Mouse (Mus musculus): ENCODE results near the gene Pitpnc1. TPM values are rescaled to one million over a fixed set of nuclear protein-coding genes. Genes with fewer than 3 reads are reported as not detected.

The Pitpnc1 gene
- polyA plus RNA-seq, 1 experiment from 2014 or later, result 48.0 TPM

DNA sequence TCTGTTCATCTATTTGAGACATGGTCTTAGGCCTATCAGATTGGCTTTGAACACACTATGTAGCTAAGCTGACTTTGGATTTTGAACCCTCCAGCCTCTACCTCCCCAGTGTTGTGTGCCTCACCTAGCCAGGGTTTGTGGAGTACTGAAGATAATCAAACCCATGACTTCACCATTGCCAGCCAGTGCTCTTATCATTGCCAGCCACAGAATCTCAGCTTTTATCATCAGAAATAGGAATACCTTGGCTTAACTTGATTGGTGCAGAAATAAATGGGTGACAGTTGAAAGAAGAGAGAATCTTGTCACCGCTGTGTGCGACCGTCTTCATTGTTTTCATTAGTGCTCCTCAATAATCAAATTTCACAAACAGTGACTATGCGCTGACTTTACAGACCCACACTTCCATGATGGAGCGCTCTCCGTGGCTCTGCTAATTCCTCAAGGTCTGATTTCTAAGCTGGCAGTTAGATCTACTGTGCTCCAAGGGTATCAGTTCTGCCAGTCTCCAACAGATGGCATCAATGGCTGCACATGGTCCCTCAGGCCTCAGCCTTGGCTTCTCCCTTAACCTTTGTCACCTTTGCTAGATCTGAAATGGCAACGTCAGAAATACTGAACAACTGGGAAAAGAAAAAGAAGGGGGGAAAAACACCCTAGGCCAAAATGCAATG is 77.2 kb downstream of the Pitpnc1 start:
- WGBS, result 91% methylated on average over 7 of the region's 7 CpGs
- H3K36me3 ChIP-seq (ENCODE audit: control insufficient read depth, insufficient read depth, low read length), result no peaks in the 10 kb centered on the region
- H3K27ac ChIP-seq (ENCODE audit: low read length), result no peak overlapping the region
- no peaks in the 10 kb centered on the region for H3K27me3 ChIP-seq (ENCODE audit: control insufficient read depth, insufficient read depth, low read depth, low read length)
- no peak overlapping the region for H3K4me2 ChIP-seq (ENCODE audit: low read length)
- H3K9me3 ChIP-seq (replicated peaks; ENCODE audit: control insufficient read depth, low read length, poor library complexity, severe bottlenecking), result no peaks in the 10 kb centered on the region
- no peak for ATAC-seq
- H3K4me3 ChIP-seq (ENCODE audit: low read depth, low read length), result no peak overlapping the region
- H3K9ac ChIP-seq (ENCODE audit: low read depth, low read length), result no peak overlapping the region
- H3K4me1 ChIP-seq (ENCODE audit: control insufficient read depth, insufficient read depth, low read length), result peaks cover 13% of the 10 kb centered on the region

DNA sequence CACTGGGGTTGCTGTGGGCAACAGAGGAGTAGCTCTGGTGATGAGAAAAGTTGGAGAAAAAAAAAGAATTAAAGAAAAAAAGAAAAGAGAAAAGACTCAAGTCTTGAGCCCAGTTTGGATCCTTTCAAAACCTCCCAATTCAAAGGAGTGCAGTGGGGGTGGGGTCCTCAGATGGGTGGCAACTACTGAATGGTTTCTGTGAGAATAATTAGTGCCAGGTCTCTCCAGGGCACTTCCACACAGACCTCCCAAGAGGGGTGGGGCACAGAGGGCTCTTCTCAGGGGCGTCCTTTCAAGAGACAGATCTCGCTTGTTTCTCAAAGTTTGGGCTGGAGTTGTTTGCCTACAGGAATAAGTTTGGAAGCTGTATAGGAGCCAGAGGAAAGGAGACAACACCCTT is 80.0 kb downstream of the Pitpnc1 start:
- H3K4me1 ChIP-seq (ENCODE audit: control insufficient read depth, insufficient read depth, low read length), result peaks cover 13% of the 10 kb centered on the region
- H3K9ac ChIP-seq (ENCODE audit: low read depth, low read length), result no peak overlapping the region
- H3K36me3 ChIP-seq (ENCODE audit: control insufficient read depth, insufficient read depth, low read length), result no peaks in the 10 kb centered on the region
- peak overlapping the region; percentile 69; the same call in 1 of the 2 replicates for H3K27ac ChIP-seq (ENCODE audit: low read length)
- WGBS, result 30% methylated on average over 2 of the region's 2 CpGs
- no peaks in the 10 kb centered on the region for H3K27me3 ChIP-seq (ENCODE audit: control insufficient read depth, insufficient read depth, low read depth, low read length)
- ATAC-seq, result 0 out of 2 replicates have a peak, but pooled peaks have one; percentile 43
- H3K9me3 ChIP-seq (replicated peaks; ENCODE audit: control insufficient read depth, low read length, poor library complexity, severe bottlenecking), result no peaks in the 10 kb centered on the region
- no peak overlapping the region for H3K4me3 ChIP-seq (ENCODE audit: low read depth, low read length)
- no peak overlapping the region for H3K4me2 ChIP-seq (ENCODE audit: low read length)

DNA sequence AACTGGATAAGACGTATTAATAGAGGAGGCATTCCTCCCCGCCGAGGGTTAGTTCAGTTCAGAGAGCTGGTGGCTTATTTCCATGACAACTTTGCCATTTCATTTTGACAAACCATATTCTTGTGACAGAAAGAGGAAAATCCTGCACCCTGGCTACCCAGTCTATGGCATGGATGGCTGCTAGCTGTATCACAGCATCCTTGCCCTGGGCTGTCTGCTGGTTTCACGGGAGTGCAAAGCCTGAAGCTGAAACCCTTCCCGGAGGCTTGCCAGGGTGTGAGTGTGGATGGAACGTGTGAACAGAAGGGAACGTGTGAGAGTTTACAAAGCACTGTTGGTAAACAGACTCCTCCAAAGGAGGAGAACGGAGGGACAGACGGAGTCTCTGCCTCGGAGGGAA is 80.5 kb downstream of the Pitpnc1 start:
- peak; percentile 41; the same call in 1 of the 2 replicates for ATAC-seq
- Histone ChIP-seq H3K27me3 (ENCODE audit: control insufficient read depth, insufficient read depth, low read depth, low read length) (no peaks in the 10 kb centered on the region), H3K9ac (ENCODE audit: low read depth, low read length) (0 out of 2 replicates have a peak overlapping the region, but pooled peaks have one; percentile 18), H3K36me3 (ENCODE audit: control insufficient read depth, insufficient read depth, low read length) (no peaks in the 10 kb centered on the region), H3K4me3 (ENCODE audit: low read depth, low read length) (no peak overlapping the region), H3K27ac (ENCODE audit: low read length) (peak overlapping the region; percentile 69), H3K4me1 (ENCODE audit: control insufficient read depth, insufficient read depth, low read length) (peaks cover 13% of the 10 kb centered on the region), H3K9me3 (replicated peaks; ENCODE audit: control insufficient read depth, low read length, poor library complexity, severe bottlenecking) (no peaks in the 10 kb centered on the region), H3K4me2 (ENCODE audit: low read length) (0 out of 2 replicates have a peak overlapping the region, but pooled peaks have one; percentile 20)
- WGBS, result 38% methylated on average over 10 of the region's 10 CpGs

DNA sequence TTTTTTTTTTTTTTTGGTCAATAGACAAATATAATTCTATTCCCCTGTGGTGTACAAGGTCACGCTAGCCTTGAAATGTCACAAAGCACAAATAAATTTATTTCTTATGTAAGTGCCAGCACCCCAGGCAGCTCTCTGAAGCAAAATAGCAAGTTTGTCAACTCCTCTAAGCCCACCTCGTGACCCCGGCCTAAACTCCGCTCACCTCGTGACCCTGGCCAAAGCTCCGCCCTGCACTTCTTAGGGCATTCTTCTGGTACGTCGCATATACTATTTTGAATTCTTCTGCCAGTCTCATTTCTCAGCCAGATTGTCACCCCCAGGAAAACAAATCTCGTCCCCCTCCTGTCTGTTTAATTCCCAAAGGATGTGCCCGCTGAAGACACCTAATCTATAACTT is 84.0 kb downstream of the Pitpnc1 start:
- WGBS, result 93% methylated on average over 10 of the region's 10 CpGs
- no peak overlapping the region for H3K4me3 ChIP-seq (ENCODE audit: low read depth, low read length)
- H3K36me3 ChIP-seq (ENCODE audit: control insufficient read depth, insufficient read depth, low read length), result no peaks in the 10 kb centered on the region
- H3K27ac ChIP-seq (ENCODE audit: low read length), result no peak overlapping the region
- H3K9me3 ChIP-seq (replicated peaks; ENCODE audit: control insufficient read depth, low read length, poor library complexity, severe bottlenecking), result no peaks in the 10 kb centered on the region
- H3K9ac ChIP-seq (ENCODE audit: low read depth, low read length), result no peak overlapping the region
- H3K4me1 ChIP-seq (ENCODE audit: control insufficient read depth, insufficient read depth, low read length), result peaks cover 19% of the 10 kb centered on the region
- no peak overlapping the region for H3K4me2 ChIP-seq (ENCODE audit: low read length)
- no peaks in the 10 kb centered on the region for H3K27me3 ChIP-seq (ENCODE audit: control insufficient read depth, insufficient read depth, low read depth, low read length)
- ATAC-seq, result no peak

DNA sequence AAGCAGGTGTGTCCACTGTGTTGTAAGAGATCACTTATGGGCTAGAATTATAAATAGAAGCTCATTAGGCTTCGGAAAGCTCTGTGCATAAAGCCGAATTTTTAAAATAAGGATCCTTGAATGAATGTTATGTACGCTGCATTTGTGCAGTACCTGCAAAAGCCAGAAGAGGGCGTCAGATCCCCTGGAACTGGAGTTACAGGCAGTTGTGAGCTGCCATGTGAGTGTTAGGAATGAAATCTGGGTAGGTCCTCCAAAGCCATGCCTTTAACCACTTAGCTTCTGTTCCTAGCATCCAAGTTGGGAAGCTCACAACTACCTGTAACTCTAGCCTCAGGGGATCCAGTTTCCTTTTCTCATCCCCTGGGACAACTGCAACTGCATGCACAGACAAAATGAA is 85.2 kb downstream of the Pitpnc1 start:
- H3K4me1 ChIP-seq (ENCODE audit: control insufficient read depth, insufficient read depth, low read length), result peaks cover 15% of the 10 kb centered on the region
- H3K27me3 ChIP-seq (ENCODE audit: control insufficient read depth, insufficient read depth, low read depth, low read length), result no peaks in the 10 kb centered on the region
- no peak overlapping the region for H3K27ac ChIP-seq (ENCODE audit: low read length)
- 71% methylated on average over 4 of the region's 4 CpGs for WGBS
- no peak overlapping the region for H3K4me3 ChIP-seq (ENCODE audit: low read depth, low read length)
- no peaks in the 10 kb centered on the region for H3K9me3 ChIP-seq (replicated peaks; ENCODE audit: control insufficient read depth, low read length, poor library complexity, severe bottlenecking)
- ATAC-seq, result no peak
- H3K4me2 ChIP-seq (ENCODE audit: low read length), result no peak overlapping the region
- no peak overlapping the region for H3K9ac ChIP-seq (ENCODE audit: low read depth, low read length)
- no peaks in the 10 kb centered on the region for H3K36me3 ChIP-seq (ENCODE audit: control insufficient read depth, insufficient read depth, low read length)

DNA sequence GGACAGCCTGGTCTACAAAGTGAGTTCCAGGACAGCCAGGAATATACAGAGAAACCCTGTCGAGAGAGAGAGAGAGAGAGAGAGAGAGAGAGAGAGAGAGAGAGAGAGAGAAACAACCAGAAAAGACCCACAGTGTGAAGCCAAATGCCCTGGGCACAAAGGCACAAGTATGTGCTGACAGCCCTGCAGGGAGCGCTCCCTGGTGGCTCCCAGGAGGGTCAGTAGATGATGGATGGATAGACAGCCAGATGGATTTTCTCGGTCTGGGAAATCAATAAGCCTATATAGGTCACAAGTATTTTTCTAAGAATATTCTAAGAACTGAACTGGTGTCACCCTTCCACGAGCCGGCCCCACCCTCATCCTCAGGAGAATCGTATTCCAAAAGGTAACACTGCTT is 86.5 kb downstream of the Pitpnc1 start:
- H3K27ac ChIP-seq (ENCODE audit: low read length), result no peak overlapping the region
- no peak overlapping the region for H3K9ac ChIP-seq (ENCODE audit: low read depth, low read length)
- no peak overlapping the region for H3K4me3 ChIP-seq (ENCODE audit: low read depth, low read length)
- no peaks in the 10 kb centered on the region for H3K36me3 ChIP-seq (ENCODE audit: control insufficient read depth, insufficient read depth, low read length)
- no peaks in the 10 kb centered on the region for H3K27me3 ChIP-seq (ENCODE audit: control insufficient read depth, insufficient read depth, low read depth, low read length)
- WGBS, result 89% methylated on average over 6 of the region's 6 CpGs
- H3K4me1 ChIP-seq (ENCODE audit: control insufficient read depth, insufficient read depth, low read length), result peaks cover 6% of the 10 kb centered on the region
- no peak overlapping the region for H3K4me2 ChIP-seq (ENCODE audit: low read length)
- H3K9me3 ChIP-seq (replicated peaks; ENCODE audit: control insufficient read depth, low read length, poor library complexity, severe bottlenecking), result no peaks in the 10 kb centered on the region
- ATAC-seq, result no peak

DNA sequence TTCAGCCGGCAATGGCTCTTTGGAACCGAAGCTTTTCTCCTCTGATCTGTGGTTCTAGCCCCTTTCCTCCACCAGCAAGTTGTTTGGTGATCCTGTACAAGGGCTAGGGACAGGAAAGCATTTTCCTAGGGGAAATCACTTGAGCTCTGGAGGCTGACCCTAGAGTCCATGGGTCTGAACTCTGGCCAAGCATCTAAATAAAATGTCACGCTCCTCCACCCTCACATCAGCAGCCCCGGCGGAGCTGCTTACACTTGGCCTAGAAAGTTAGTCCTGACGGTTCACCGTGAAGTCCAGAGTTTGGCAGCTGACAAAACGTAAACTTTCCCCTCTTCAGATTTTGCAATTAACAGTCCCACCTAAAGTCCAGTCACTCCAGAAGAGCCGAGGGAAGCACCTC is 90.5 kb downstream of the Pitpnc1 start:
- WGBS, result 86% methylated on average over 9 of the region's 9 CpGs
- H3K4me2 ChIP-seq (ENCODE audit: low read length), result no peak overlapping the region
- ATAC-seq, result no peak
- no peaks in the 10 kb centered on the region for H3K27me3 ChIP-seq (ENCODE audit: control insufficient read depth, insufficient read depth, low read depth, low read length)
- peaks cover 9% of the 10 kb centered on the region for H3K4me1 ChIP-seq (ENCODE audit: control insufficient read depth, insufficient read depth, low read length)
- H3K4me3 ChIP-seq (ENCODE audit: low read depth, low read length), result no peak overlapping the region
- no peak overlapping the region for H3K27ac ChIP-seq (ENCODE audit: low read length)
- H3K9me3 ChIP-seq (replicated peaks; ENCODE audit: control insufficient read depth, low read length, poor library complexity, severe bottlenecking), result no peaks in the 10 kb centered on the region
- no peak overlapping the region for H3K9ac ChIP-seq (ENCODE audit: low read depth, low read length)
- H3K36me3 ChIP-seq (ENCODE audit: control insufficient read depth, insufficient read depth, low read length), result no peaks in the 10 kb centered on the region

DNA sequence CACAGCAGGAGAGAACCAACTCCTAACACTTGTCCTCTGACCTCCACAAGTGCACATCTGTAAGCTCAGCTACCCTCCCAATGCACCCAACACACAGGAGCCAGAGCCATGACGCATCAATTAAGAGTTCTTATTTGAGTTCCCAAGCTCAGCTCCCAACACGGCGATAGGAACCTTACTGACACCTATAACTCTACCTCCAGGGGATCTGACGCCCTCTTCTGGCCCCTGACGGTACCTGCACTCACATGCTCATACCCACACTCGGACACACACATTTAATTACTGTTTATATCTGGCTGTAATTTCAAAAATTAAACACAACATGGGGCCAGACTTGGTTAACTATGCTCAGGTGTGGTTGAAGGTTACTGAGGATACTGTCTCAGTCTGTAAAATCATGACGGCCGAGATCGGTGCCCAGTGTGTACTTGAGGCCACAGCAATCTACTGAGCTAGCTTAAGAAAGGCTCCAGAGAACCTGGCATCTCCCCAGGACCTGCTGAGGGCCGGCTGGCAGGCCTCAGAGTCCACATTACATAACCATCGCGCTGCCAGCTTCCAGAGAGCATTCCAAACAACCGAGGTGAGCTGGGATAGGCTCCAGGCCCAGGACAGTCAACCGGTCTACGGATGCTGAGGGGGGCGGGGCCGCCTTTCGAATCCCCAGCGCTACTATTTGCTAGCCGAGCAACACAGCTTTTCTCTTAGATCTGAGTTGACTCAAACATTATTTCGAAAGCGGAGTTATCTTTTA is 91.2 kb downstream of the Pitpnc1 start:
- WGBS, result 89% methylated on average over 22 of the region's 22 CpGs
- no peaks in the 10 kb centered on the region for H3K36me3 ChIP-seq (ENCODE audit: control insufficient read depth, insufficient read depth, low read length)
- H3K27ac ChIP-seq (ENCODE audit: low read length), result no peak overlapping the region
- no peak for ATAC-seq
- no peak overlapping the region for H3K4me2 ChIP-seq (ENCODE audit: low read length)
- no peaks in the 10 kb centered on the region for H3K27me3 ChIP-seq (ENCODE audit: control insufficient read depth, insufficient read depth, low read depth, low read length)
- no peaks in the 10 kb centered on the region for H3K9me3 ChIP-seq (replicated peaks; ENCODE audit: control insufficient read depth, low read length, poor library complexity, severe bottlenecking)
- peaks cover 9% of the 10 kb centered on the region for H3K4me1 ChIP-seq (ENCODE audit: control insufficient read depth, insufficient read depth, low read length)
- no peak overlapping the region for H3K9ac ChIP-seq (ENCODE audit: low read depth, low read length)
- H3K4me3 ChIP-seq (ENCODE audit: low read depth, low read length), result no peak overlapping the region

DNA sequence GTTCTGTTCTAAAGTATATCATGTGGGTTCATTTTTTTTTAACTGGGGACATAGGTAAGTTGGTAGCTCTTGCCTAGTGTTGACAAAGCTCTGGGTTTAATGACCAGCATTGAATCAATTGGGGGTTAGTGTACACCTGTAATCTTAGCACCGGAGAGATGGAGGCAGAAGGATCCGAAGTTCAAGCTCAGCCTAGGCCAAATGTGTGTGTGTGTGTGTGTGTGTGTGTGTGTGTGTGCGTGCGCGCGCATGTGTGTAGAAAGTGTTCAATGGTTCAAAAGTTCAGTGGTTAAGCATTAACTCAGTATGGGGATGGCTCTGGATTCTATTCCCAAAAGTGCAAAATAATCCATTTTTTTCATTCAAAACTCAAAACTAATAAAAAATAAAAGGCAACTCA is 93.2 kb downstream of the Pitpnc1 start:
- Histone ChIP-seq H3K4me3 (ENCODE audit: low read depth, low read length) (no peak overlapping the region), H3K36me3 (ENCODE audit: control insufficient read depth, insufficient read depth, low read length) (no peaks in the 10 kb centered on the region), H3K9ac (ENCODE audit: low read depth, low read length) (no peak overlapping the region), H3K4me1 (ENCODE audit: control insufficient read depth, insufficient read depth, low read length) (peaks cover 7% of the 10 kb centered on the region; the same call in 1 of the 2 replicates), H3K27ac (ENCODE audit: low read length) (no peak overlapping the region), H3K4me2 (ENCODE audit: low read length) (no peak overlapping the region), H3K9me3 (replicated peaks; ENCODE audit: control insufficient read depth, low read length, poor library complexity, severe bottlenecking) (no peaks in the 10 kb centered on the region), H3K27me3 (ENCODE audit: control insufficient read depth, insufficient read depth, low read depth, low read length) (no peaks in the 10 kb centered on the region)
- WGBS, result 100% methylated on average over 6 of the region's 6 CpGs
- ATAC-seq, result no peak

Data from midbrain, embryonic 16.5 days (tissue).